Mouse (Mus musculus) heart, embryonic 15.5 days (tissue): ENCODE results near the gene Il4i1. TPM values are rescaled to one million over a fixed set of nuclear protein-coding genes. Genes with fewer than 3 reads are reported as not detected.
"Not testable (repeated sequence)": the region's sequence is repeated elsewhere in the genome, so short reads cannot be mapped to it uniquely, and the experiment has no call there.

Experiments
- ATAC-seq: fragments of 200-750 bp; cut with Nextera tagmentation; replicated peaks from 2 replicates; pipeline ENCODE4 v1.8.0; 2017; ENCODE audit warnings: low read depth, moderate TSS enrichment; ENCODE audit not compliant: insufficient number of reproducible peaks, insufficient read depth, low FRiP score
- H3K27ac ChIP-seq: fragments of 300-500 bp; sonication (generic); 2 replicates; pipeline ENCODE4 v1.5.1; 2015; ENCODE audit warnings: mild to moderate bottlenecking, inconsistent platforms
- H3K27me3 ChIP-seq: fragments of 300-500 bp; sonication (generic); 2 replicates; pipeline ENCODE4 v1.6.1; 2015; ENCODE audit warnings: inconsistent platforms
- H3K36me3 ChIP-seq: fragments of 300-500 bp; sonication (generic); 2 replicates; pipeline ENCODE4 v1.6.1; 2015; ENCODE audit warnings: mild to moderate bottlenecking, inconsistent platforms
- H3K4me1 ChIP-seq: fragments of 300-500 bp; sonication (generic); replicated peaks from 2 replicates; pipeline ENCODE4 v1.6.1; 2015; ENCODE audit warnings: inconsistent platforms
- H3K4me2 ChIP-seq: fragments of 300-500 bp; sonication (generic); 2 replicates; pipeline ENCODE4 v1.6.1; 2015; ENCODE audit warnings: inconsistent platforms, mild to moderate bottlenecking, moderate library complexity
- H3K4me3 ChIP-seq: fragments of 300-500 bp; sonication (generic); 2 replicates; pipeline ENCODE4 v1.5.1; 2015; ENCODE audit warnings: mild to moderate bottlenecking, inconsistent platforms
- H3K9ac ChIP-seq: fragments of 300-500 bp; sonication (generic); 2 replicates; pipeline ENCODE4 v1.6.1; 2015; ENCODE audit warnings: mild to moderate bottlenecking, inconsistent platforms
- H3K9me3 ChIP-seq: fragments of 300-500 bp; sonication (generic); replicated peaks from 2 replicates; pipeline ENCODE4 v1.6.1; 2016; ENCODE audit warnings: inconsistent platforms
- WGBS: fragments of 180-500 bp; shearing (Covaris S2); methylation state at CpG from one replicate; pipeline ENCODE4 v1.1.7; 2015; ENCODE audit warnings: mixed read lengths; 5-methylcytosine and 5-hydroxymethylcytosine counted together
- polyA plus RNA-seq: library from polyadenylated mRNA; unstranded; fragments of >200 nt; fragmentation: Nextera tagmentation; extraction: Ambion mirVana; gene quantifications from 2 replicates; pipeline ENCODE4 v1.2.1, GENCODE M21; 2015

The Il4i1 gene
- polyA plus RNA-seq, 1 experiment from 2014 or later = 1.1 TPM

DNA sequence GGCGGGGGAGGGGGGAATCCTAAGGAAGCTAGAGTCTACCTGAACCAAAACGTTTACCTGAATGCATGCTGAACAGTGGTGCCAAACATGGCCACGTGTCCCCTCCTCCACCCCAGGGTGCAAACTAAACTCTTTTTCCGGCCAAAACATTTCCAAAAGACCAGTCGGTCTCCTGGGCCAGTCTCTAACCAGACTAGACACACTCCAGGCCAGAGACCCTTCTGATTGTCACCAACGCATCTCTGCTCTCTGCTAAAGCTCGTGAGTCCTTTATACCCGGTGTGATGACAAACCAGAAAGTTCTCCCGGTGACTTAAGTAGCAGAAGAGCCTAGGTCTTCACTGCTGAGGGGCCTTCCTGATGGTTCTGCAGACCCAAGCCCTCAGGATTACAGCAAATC, 51.6 kb downstream of the Il4i1 start:
- peak overlapping the region; percentile 100 for H3K27ac ChIP-seq
- H3K9me3 ChIP-seq = no peaks in the 10 kb centered on the region
- peak overlapping the region; percentile 87 for H3K4me2 ChIP-seq
- peak overlapping the region; percentile 97 for H3K4me3 ChIP-seq
- H3K27me3 ChIP-seq = no peaks in the 10 kb centered on the region
- ATAC-seq = no peak
- 35% methylated on average over 9 of the region's 9 CpGs for WGBS
- peak overlapping the region; percentile 100 for H3K9ac ChIP-seq
- H3K36me3 ChIP-seq = peaks cover 24% of the 10 kb centered on the region
- H3K4me1 ChIP-seq = peaks cover 72% of the 10 kb centered on the region

- Histone ChIP-seq H3K27ac (peak overlapping the region; percentile 100), H3K4me3 (peak overlapping the region; percentile 97), H3K4me1 (peaks cover 76% of the 10 kb centered on the region), H3K9ac (peak overlapping the region; percentile 100), H3K27me3 (no peaks in the 10 kb centered on the region), H3K4me2 (peak overlapping the region; percentile 87), H3K9me3 (no peaks in the 10 kb centered on the region), H3K36me3 (peaks cover 18% of the 10 kb centered on the region)
- WGBS = 8% methylated on average over 16 of the region's 16 CpGs
- ATAC-seq = no peak
Observed at GRCm38 (mm10) chr7:44868465-44868864, 52.3 kb downstream of the Il4i1 start.

GRCm38 (mm10) chr7:44868919-44869696, 52.9 kb downstream of the Il4i1 start:
- Histone ChIP-seq H3K4me3 (peak overlapping the region; percentile 97), H3K4me1 (peaks cover 71% of the 10 kb centered on the region), H3K4me2 (peak overlapping the region; percentile 87), H3K9me3 (no peaks in the 10 kb centered on the region), H3K36me3 (peaks cover 11% of the 10 kb centered on the region), H3K27ac (peak overlapping the region; percentile 100), H3K9ac (peak overlapping the region; percentile 100), H3K27me3 (no peaks in the 10 kb centered on the region)
- ATAC-seq = peak; percentile 61
- under 1% methylated on average over 97 of the region's 108 CpGs for WGBS

- H3K9ac ChIP-seq = peak within 1 kb of the TSS; percentile 100
- 4% methylated on average over 29 of the region's 29 CpGs for WGBS
- H3K4me2 ChIP-seq = peak within 1 kb of the TSS; percentile 87
- H3K4me3 ChIP-seq = peak within 1 kb of the TSS; percentile 97
- peaks cover 63% of the 10 kb centered on the region for H3K4me1 ChIP-seq
- peaks cover 3% of the 10 kb centered on the region; the same call in 1 of the 2 replicates for H3K36me3 ChIP-seq
- peak; percentile 91 for ATAC-seq
- no peaks in the 10 kb centered on the region for H3K27me3 ChIP-seq
- H3K9me3 ChIP-seq = no peaks in the 10 kb centered on the region
- peak within 1 kb of the TSS; percentile 100 for H3K27ac ChIP-seq
Observed at GRCm38 (mm10) chr7:44869697-44870528, 53.7 kb downstream of the Il4i1 start, which contains the start of gene Ptov1. Ptov1 (minus strand) TSS chr7:44869788.

DNA sequence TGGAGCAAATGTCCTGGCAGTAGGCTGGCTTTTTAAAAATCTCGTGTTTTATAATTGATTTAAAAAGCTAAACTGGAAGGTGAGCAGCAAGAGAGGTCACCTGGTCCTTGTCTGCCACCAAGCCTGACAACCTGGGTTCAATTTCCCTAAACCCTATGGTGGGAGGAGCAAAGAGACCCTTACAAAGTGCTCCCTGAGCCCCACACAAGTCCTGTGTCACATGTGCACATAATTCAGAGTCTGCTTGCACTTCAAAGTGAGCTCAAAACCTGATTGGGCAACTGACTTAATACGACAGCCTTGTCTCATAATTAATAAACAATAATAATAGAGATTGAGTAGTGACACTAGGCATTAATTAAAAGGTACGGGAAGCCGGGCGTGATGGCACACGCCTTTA, 54.4 kb downstream of the Il4i1 start:
- H3K27ac ChIP-seq = peak overlapping the region; percentile 100
- peak overlapping the region; percentile 87 for H3K4me2 ChIP-seq
- H3K36me3 ChIP-seq = no peaks in the 10 kb centered on the region
- no peaks in the 10 kb centered on the region for H3K9me3 ChIP-seq
- H3K4me3 ChIP-seq = peak overlapping the region; percentile 97
- peak overlapping the region; percentile 100; the same call in 1 of the 2 replicates for H3K9ac ChIP-seq
- no peaks in the 10 kb centered on the region for H3K27me3 ChIP-seq
- peaks cover 56% of the 10 kb centered on the region for H3K4me1 ChIP-seq
- ATAC-seq = no peak
- 83% methylated on average over 6 of the region's 6 CpGs for WGBS

DNA sequence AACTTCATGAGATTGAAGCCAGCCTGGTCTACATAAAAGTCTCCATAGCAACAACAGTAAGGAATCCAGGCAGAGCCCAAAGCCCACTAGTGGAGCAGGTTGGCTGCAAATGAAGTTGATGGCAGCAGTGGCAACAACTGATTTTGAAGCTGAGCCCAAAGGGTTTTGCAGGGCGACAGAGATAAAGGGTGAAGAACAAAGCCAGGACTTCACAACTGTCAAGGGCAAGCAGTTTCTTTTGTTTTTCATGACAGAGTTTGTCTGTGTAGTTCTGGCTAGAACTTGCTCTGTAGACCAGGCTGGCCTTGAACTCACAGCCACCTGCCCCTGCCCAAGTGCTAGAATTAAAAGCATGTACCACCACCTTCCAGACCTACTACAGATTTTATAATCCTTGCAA, 55.0 kb downstream of the Il4i1 start:
- no peak overlapping the region for H3K4me2 ChIP-seq
- no peaks in the 10 kb centered on the region for H3K27me3 ChIP-seq
- no peak overlapping the region for H3K4me3 ChIP-seq
- peaks cover 51% of the 10 kb centered on the region for H3K4me1 ChIP-seq
- no peak overlapping the region for H3K27ac ChIP-seq
- 0 out of 2 replicates have a peak, but pooled peaks cover under 1% of the 10 kb centered on the region for H3K36me3 ChIP-seq
- no peak for ATAC-seq
- no peaks in the 10 kb centered on the region for H3K9me3 ChIP-seq
- H3K9ac ChIP-seq = no peak overlapping the region
- 67% methylated on average over 1 of the region's 1 CpGs for WGBS

DNA sequence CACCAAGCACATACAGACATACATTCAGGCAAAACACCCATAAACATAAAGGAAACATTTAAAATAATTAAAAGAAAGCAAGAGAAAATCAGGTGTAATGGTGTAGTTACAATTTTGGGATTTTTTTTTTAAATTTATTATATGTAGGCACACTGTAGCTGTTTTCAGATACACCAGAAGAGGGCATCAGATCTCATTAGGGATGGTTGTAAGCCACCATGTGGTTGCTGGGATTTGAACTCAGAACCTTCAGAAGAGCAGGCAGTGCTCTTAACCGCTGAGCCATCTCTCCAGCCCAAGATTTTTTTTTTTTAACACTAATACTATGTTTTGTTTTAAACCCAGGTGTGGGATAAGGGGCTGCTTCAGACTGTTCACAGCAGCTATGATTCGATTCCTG, 55.6 kb downstream of the Il4i1 start:
- not testable (repeated sequence) for H3K4me2 ChIP-seq, H3K27ac ChIP-seq, H3K4me3 ChIP-seq, H3K9me3 ChIP-seq, H3K9ac ChIP-seq, H3K36me3 ChIP-seq, ATAC-seq, H3K27me3 ChIP-seq
- H3K4me1 ChIP-seq = peaks cover 45% of the 10 kb centered on the region
- 85% methylated on average over 2 of the region's 2 CpGs for WGBS

GRCm38 (mm10) chr7:44877833-44878232, 61.6 kb downstream of the Il4i1 start:
- Histone ChIP-seq H3K4me2 (no peak overlapping the region), H3K36me3 (peaks cover 58% of the 10 kb centered on the region), H3K4me3 (no peak overlapping the region), H3K9me3 (no peaks in the 10 kb centered on the region), H3K27ac (peak overlapping the region; percentile 89), H3K27me3 (no peaks in the 10 kb centered on the region), H3K4me1 (peaks cover 33% of the 10 kb centered on the region), H3K9ac (no peak overlapping the region)
- ATAC-seq = peak; percentile 71
- 45% methylated on average over 14 of the region's 14 CpGs for whole genome bisulfite sequencing

GRCm38 (mm10) chr7:44883036-44883435, 66.8 kb downstream of the Il4i1 start:
- no peak overlapping the region for H3K9ac ChIP-seq
- no peaks in the 10 kb centered on the region for H3K9me3 ChIP-seq
- peaks cover 74% of the 10 kb centered on the region for H3K36me3 ChIP-seq
- H3K27ac ChIP-seq = no peak overlapping the region
- peaks cover 24% of the 10 kb centered on the region for H3K4me1 ChIP-seq
- WGBS = 77% methylated on average over 3 of the region's 3 CpGs
- no peaks in the 10 kb centered on the region for H3K27me3 ChIP-seq
- H3K4me3 ChIP-seq = no peak overlapping the region
- H3K4me2 ChIP-seq = no peak overlapping the region
- ATAC-seq = no peak

DNA sequence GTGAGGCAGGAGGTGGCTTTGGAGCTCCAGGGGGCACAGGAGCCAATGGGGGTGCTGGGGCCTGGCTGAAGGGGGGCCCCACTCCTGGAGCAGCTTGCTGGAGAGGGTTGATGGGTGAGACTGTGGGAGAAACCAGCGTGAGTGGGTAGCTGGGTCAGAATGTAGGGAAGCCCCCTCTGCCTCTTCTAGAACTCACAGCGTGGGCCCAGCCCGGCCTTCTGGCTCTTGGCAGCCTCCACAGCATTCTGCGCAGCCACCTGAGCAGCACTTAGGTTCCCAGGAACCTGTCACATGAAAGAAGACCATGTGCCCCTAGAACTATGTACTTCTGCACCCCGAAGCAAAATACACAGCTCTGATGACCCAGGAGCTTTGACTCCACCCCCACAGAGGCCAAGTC, 68.5 kb downstream of the Il4i1 start:
- H3K27me3 ChIP-seq = no peaks in the 10 kb centered on the region
- peaks cover 64% of the 10 kb centered on the region for H3K36me3 ChIP-seq
- peaks cover 25% of the 10 kb centered on the region for H3K4me1 ChIP-seq
- ATAC-seq = no peak
- H3K4me2 ChIP-seq = no peak overlapping the region
- no peaks in the 10 kb centered on the region for H3K9me3 ChIP-seq
- 91% methylated on average over 5 of the region's 5 CpGs for WGBS
- H3K4me3 ChIP-seq = no peak overlapping the region
- no peak overlapping the region for H3K9ac ChIP-seq
- no peak overlapping the region for H3K27ac ChIP-seq

DNA sequence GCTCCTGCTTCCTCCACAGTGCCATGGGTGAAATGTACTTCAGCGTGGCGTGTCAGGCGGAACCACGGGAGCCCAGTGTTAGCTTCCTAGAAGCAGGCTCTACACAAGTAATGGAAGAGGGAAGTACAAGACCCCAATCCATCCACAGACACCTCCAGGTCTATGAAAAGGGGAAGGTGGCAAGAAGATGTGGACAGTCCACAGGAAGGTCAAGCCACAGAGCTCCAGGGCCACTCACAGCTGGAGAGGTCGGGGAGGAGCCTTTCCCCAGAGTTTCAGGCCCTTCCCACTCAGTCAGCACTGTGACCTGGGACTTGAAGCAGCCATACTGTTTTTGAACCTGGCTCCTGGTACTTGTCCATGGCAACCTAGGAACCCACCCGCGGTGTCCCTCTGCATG, 70.8 kb downstream of the Il4i1 start:
- Histone ChIP-seq H3K27ac (no peak overlapping the region), H3K4me1 (peaks cover 43% of the 10 kb centered on the region), H3K9ac (no peak overlapping the region), H3K9me3 (no peaks in the 10 kb centered on the region), H3K4me2 (no peak overlapping the region), H3K27me3 (no peaks in the 10 kb centered on the region), H3K36me3 (peaks cover 47% of the 10 kb centered on the region), H3K4me3 (no peak overlapping the region)
- no peak for ATAC-seq
- WGBS = 84% methylated on average over 7 of the region's 7 CpGs
